Mouse (Mus musculus) gastrocnemius, adult 2 months (tissue): ENCODE measurements around the gene Wdr95. TPM values are rescaled to one million over a fixed set of nuclear protein-coding genes. Genes with fewer than 3 reads are reported as not detected.

Experiments used
- DNase-seq: peaks from one replicate; pipeline ENCODE4 v3.0.0; 2022
- H3K27ac ChIP-seq: fragments of 200-600 bp; 2 replicates; pipeline ENCODE4 v1.8.1; 2022; ENCODE audit warnings: mild to moderate bottlenecking
- H3K4me3 ChIP-seq: fragments of 200-600 bp; 2 replicates; pipeline ENCODE4 v1.8.1; 2022; ENCODE audit warnings: mild to moderate bottlenecking, moderate library complexity
- CTCF ChIP-seq: fragments of 200-600 bp; IDR thresholded peaks from 2 replicates; pipeline ENCODE4 v1.8.1; 2022; ENCODE audit warnings: antibody characterized with exemption, mild to moderate bottlenecking, moderate library complexity
- intact Hi-C: fragments of 180-260 bp; cut with DNase I; formaldehyde crosslinking; loops from one replicate; pipeline ENCODE4 v1.15.1; 2025
- total RNA-seq, 2 experiments: library from RNA; stranded (reverse); gene quantifications; 2 replicates each; pipeline ENCODE4 v1.2.3; 2021

Wdr95 gene
- total RNA-seq, 2 experiments from 2014 or later, result 0.08 TPM; not detected in 1

GRCm38 (mm10) chr5:149648895-149649406 lies 120.5 kb downstream of the Wdr95 start:
- intact Hi-C loops, result no loop called here
- DNase-seq, result no peak
- Histone ChIP-seq H3K27ac (no peak overlapping the region), H3K4me3 (no peak overlapping the region)
- no peak for TF ChIP-seq CTCF

- no peak overlapping the region for H3K27ac ChIP-seq
- no peak for TF ChIP-seq CTCF
- H3K4me3 ChIP-seq, result no peak overlapping the region
- intact Hi-C loops, result no loop called here
- no peak for DNase-seq
Measured at GRCm38 (mm10) chr5:149649499-149650178, 121.2 kb downstream of the Wdr95 start.

GRCm38 (mm10) chr5:149650179-149650553 lies 121.7 kb downstream of the Wdr95 start:
- no peak overlapping the region for H3K27ac ChIP-seq
- H3K4me3 ChIP-seq, result no peak overlapping the region
- no peak for DNase-seq
- intact Hi-C loops, result no loop called here
- TF ChIP-seq CTCF, result no peak

- intact Hi-C loops, result no loop called here
- TF ChIP-seq CTCF, result no peak
- no peak for DNase-seq
- Histone ChIP-seq H3K4me3 (no peak overlapping the region), H3K27ac (no peak overlapping the region)
Measured at GRCm38 (mm10) chr5:149655636-149656035, 127.2 kb downstream of the Wdr95 start.

- no peak for DNase-seq
- TF ChIP-seq CTCF, result no peak
- H3K4me3 ChIP-seq, result no peak overlapping the region
- intact Hi-C loops, result no loop called here
- H3K27ac ChIP-seq, result no peak overlapping the region
Measured at GRCm38 (mm10) chr5:149658022-149658421, 129.5 kb downstream of the Wdr95 start.

GRCm38 (mm10) chr5:149658741-149659413 lies 130.4 kb downstream of the Wdr95 start:
- no peak overlapping the region for H3K27ac ChIP-seq
- intact Hi-C loops, result no loop called here
- DNase-seq, result no peak
- TF ChIP-seq CTCF, result no peak
- no peak overlapping the region for H3K4me3 ChIP-seq

- intact Hi-C loops, result no loop called here
- Histone ChIP-seq H3K4me3 (no peak overlapping the region), H3K27ac (no peak overlapping the region)
- TF ChIP-seq CTCF, result no peak
- no peak for DNase-seq
Measured at GRCm38 (mm10) chr5:149659414-149659780, 130.9 kb downstream of the Wdr95 start.

- no peak overlapping the region for H3K27ac ChIP-seq
- intact Hi-C loops, result no loop called here
- TF ChIP-seq CTCF, result no peak
Measured at GRCm38 (mm10) chr5:149661428-149661827, 132.9 kb downstream of the Wdr95 start.

More at GRCm38 (mm10) chr5:149661428-149661827, 132.9 kb downstream of the Wdr95 start:
- H3K4me3 ChIP-seq, result no peak overlapping the region
- DNase-seq, result no peak

Other genes starting within 250 kb of the Wdr95 start
- 10 to 100 TPM; 12.6 to 15.1 TPM for gene Medag, start 116.9 kb upstream of the Wdr95 start, total RNA-seq
- not detected for gene Tex26, start 89.0 kb upstream of the Wdr95 start, total RNA-seq
- gene Hsph1, start 107.7 kb downstream of the Wdr95 start, total RNA-seq, result 100 to 1,000 TPM in 1 of 2 experiments, 10 to 100 TPM in 1; 76.6 to 103 TPM
- gene B3glct, start 149.6 kb downstream of the Wdr95 start, total RNA-seq, result 1 to 10 TPM; 3.0 to 4.4 TPM